Mouse (Mus musculus) 3T3-L1 (cell line): Measurements from ENCODE around the gene Aqp8.

Source experiments
- DNase-seq: peaks from one replicate; pipeline ENCODE4 v3.0.0-alpha.2; 2015; ENCODE audit warnings: low read depth, low spot score

The Aqp8 gene

DNA sequence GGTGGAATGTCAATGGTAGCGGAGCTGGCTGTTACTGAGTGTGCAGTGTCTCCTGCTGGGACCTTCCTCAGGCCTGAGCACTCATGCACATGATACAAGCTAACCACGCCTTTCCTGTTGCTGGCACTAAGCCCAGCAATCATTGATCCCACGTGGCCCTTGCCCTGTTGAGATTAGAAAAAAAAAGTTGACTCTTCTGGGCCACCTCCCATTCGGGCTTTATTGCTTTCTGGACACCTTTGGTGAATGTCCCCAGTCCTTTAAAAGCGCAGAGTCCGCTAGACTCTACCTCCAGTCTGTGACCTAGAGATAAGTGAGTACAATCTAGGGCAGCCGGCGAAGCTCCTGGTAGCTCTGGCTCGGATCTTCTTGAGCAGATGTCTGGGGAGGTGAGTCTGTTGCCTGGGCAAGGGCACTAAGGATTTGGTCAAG, at the start of gene Aqp8:
Gene Aqp8, plus strand, starts transcription at position 222 of the 432 bp plus-strand sequence.
- peak; percentile 39 for DNase-seq

DNA sequence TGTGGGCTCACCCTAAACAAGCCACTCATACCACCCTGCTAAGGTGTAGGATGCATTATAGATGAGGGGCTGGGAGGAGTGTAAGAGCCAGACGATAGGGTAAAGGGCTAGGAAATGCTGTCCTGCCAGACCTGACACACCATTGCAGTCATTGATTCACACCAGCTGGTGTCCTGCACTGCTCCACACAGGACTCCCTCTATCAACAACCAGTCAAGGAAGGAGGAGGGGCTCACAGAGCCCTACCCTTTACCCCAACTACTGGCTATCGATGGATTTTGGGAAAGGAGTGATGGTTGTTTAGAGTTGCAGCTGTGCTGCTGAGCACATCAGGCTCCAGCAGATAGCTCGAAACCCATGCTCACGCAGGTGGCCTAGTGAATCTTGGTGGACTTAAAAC, 45.3 kb upstream of the Aqp8 start:
- DNase-seq = no peak

DNA sequence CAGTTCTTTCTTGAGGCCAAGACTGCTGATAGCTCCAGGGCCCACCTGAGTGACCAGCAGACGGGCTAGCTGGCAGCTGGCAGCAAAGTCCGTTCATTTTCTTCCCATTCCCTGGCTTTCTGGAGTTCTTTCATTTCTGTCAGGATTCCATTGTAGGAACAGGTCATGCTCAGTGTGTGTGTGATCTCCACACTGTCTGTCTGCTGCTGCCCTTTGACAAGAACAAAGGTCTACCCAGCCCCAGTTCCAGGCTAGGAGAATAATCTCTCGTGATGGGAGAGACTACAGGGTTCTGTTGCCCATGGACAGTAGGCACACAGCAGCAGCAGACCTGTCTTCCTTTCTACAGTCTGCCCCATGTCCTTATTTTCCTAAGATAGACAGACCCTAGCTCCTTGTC, 44.4 kb upstream of the Aqp8 start:
- DNase-seq = no peak

DNA sequence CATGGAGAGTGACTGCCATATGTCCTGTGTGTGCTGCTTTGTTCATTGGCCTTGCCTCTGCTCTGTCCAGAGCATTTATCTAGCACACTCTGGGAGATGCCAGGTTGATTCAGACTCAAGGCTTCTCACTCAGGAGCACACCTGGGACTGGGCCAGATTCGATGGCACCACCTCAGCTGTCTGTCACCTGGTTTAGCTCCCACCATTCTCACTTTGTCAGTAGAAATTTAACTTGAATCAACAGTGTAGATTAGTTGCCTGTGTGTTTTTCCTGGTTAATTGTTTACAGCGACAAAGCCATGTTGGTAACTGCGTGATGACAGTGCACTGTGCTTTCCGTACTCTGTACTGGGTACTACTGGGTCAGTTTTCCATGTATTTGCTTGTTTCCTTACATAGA, 42.1 kb upstream of the Aqp8 start:
- no peak for DNase-seq

DNA sequence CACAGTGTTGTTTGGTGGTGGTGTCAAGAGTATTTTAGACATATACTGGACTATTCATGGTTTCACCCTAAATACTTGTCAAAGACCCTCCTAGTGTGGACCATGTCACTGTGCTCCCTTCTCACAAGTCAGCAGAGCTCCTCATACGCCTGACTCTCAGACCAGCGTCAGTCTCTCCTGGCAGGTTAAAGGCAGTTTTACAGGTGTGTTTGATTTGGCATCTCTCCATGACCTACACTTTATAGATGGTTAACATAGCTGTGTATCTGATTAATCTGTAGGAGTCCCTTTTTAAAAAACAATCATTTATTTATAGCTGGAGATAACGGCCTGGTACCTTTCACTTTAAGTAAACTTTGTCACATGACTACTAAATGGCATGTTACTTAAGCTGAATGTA, 40.1 kb upstream of the Aqp8 start:
- no peak for DNase-seq

DNA sequence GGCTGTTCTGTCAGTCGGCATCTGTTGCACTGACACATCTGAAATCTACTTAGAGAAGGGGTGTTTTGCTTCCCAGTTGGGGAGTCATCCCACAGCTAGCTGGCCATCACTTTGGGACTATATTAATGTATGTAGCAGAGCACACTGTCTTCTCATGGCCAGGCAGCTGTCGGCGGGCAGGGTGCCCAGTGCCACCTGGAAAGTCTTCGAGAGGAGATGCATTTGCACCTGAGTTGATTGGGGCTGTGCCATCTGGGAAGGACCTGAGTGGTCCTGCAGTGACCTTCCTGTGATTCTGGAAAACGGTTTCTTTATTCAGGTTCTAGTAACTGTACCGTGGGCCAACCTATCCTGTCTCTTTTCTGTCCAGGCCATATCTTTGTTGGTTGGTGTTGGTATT, 37.8 kb upstream of the Aqp8 start:
- no peak for DNase-seq

DNA sequence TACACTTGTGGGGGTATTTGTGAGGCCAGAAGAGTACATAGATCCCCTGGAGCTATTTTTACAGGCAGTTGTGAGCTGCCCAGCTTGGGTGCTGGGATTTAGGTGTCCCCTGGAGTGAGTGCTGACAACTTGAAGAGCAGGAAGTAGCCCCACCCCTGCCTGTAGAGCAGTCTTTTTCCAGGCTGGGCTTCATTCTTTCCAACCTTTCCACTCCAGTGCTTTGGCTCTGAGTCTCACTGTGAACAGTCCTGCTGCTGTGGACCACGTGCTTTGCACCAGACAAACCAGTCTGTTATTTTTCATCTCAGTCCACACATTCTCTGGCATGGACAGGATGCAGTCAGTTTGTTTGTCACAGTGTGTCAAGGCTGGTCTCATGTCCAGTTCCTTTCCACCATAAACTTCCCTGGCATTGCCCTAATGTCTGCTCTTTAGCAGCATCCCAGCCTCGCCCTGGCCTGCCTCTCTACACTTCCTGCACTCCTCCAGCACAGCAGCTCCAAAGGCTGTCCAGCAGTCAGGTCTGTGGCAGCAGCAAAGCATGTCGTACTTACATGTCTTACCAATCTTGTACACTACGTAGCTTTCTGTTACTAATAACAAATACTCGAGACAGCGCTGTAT, 36.8 kb upstream of the Aqp8 start:
- no peak for DNase-seq

DNA sequence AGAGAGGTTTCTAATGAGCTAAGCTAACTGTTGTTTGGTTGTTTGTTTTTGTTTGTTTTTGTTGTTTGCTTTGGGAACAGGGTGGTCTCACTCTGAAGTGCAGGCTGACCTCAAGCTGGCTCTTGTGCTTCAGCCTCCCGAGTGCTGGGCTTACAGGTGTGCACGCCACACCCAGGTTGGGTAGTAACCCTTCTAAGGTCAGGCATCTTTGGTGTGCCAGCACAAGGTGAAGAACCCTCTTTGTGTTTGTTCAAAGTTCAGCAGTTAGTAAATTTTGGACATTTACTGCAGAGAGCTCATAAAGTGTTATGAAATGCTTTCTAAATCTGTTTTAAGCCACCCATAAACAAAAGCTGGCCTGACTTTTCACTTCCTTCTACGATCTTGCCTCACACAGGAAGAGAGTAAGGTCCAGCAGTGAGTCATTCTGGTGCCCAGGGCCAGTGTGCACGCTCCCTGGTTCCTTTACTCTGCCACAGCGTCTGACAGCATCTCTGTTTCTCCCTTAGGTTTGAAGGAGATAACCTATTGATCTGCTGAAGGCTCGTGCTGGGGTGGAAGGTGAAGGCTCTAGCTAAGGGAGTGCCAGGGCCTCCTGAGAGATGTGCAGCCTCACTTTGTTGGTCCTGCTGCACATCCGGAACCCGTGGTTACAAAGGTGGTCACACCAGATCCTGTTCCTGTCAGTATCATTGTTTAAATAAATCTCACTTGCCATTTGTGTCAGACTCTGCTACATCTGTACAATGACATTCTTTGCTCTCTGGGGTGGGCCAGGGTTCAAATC, 32.3 kb upstream of the Aqp8 start:
- DNase-seq = peak; percentile 74

DNA sequence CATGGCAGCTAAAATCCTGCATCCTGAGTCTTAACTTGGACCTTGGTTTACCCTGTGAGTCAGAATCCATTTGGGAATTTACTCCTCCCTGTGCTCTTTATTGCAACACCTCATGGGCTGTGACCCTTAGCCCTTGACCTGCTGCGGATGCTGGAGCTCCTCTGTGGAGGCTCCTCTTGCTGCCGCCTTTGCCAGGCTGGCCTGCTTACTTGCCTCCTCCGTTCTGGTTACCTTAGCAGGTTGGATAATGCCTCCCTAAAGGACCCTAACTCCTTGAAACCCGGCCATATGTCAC, 31.7 kb upstream of the Aqp8 start:
- peak; percentile 62 for DNase-seq

DNA sequence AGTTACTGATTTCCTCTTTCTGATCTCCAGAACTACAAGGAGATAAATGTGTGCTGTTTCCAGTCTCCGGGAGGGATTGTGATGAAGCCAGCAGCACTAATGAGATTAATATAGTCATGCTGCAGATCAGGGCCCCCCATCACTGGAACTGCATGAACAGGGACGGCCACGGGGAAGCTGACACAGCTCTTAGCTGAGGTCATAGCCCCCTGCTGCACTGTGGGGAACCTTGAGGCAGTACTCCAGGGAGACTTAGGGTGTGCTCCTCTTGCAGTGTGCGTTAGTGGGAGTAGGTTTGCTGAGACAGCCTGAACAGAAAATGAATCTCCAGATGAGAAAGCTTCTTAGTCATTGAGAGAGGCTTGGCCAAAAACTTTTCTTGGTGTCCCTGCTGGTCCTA, 30.9 kb upstream of the Aqp8 start:
- no peak for DNase-seq

DNA sequence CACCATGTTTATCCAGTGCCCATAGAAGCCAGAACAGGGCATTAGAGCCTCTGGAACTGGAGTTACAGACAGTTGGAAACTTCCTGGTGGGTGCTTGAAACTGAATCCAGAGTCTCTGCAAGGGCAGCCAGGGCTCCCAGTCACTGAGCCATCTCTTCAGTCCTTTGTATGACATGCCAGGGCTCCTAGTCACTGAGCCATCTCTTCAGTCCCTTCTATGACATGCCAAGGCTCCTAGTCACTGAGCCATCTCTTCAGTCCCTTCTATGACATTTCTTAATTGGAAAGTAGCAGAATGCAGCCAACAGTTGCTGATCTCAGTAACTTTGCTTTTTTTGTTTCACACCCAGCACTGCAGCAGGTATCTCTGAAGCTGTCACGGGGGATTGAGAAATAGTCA, 20.0 kb upstream of the Aqp8 start:
- no peak for DNase-seq

DNA sequence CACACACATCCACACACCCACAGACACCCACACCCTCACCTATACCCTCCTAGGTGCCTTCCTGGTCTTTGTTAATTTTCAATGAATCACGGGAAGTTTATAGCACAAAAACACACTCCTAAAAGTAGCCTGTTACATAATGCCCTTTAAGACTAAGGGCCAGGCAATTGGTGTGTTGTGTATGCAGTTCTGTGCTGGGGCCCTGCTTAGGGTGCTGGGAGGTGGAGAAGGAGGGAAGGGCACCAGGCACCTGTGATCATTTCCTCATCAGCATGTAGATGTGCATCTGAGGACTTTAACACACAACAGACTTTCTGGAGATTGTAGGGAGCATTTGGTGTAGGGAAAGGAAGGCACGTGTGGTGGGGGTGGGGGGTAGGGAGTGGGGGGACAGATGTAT, 13.3 kb upstream of the Aqp8 start:
- DNase-seq = no peak

DNA sequence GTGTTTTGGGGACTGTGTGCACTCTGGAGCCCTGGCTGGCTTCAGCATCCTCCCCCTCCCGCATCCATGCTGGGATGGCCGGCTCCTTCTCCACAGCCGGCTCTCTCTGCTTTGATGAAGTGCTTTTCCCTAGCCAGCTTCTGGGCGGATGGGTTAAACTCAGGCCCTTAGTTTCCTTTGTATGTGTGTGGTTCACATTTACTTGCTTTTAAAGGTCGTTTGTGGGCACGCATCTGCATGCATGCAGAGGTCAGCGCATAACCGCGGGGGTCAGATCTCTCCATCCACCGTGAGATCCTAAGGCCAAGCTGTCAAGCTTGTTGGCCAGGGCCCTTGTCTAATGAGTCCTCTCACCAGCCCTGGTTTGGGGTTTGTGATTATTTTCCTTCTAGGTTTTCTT, 12.4 kb upstream of the Aqp8 start:
- no peak for DNase-seq

DNA sequence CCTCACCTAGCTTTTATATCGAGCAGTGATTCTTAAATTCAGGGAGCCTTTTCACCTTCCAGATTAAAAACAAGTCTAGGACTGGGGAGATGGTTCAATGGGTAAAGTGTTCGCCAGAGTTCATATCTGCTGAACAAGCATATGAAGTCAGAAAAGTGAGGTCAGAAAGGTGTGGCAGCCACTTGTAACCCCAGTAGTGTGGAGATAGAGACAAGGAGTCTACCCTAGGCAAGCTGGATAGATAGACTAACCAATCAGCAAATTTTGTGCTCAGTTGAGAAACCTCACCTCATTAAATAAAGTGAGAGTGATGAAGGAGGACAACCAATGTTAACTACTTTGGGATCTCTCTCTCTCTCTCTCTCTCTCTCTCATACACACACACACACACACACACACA, 11.6 kb upstream of the Aqp8 start:
- DNase-seq = no peak

DNA sequence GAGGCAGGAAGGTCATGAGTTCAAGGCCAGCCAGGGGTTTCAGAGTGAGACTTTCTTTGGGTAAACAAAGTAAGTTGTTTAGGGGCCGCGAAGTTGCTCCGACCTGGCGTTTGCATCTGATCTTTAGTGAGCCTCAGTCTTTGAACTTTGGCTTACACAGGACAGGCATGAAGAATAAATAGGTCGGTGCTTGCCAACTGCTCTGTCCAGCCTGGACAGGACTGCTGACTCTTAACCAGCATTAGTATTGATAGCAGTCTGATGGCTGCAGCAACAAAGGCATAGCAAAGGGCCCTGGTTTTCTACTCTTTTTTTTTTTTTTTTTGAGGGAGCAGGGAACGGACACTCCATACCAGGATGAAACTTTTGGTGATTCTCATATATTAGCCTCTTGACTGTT, 9.5 kb upstream of the Aqp8 start:
- DNase-seq = no peak

DNA sequence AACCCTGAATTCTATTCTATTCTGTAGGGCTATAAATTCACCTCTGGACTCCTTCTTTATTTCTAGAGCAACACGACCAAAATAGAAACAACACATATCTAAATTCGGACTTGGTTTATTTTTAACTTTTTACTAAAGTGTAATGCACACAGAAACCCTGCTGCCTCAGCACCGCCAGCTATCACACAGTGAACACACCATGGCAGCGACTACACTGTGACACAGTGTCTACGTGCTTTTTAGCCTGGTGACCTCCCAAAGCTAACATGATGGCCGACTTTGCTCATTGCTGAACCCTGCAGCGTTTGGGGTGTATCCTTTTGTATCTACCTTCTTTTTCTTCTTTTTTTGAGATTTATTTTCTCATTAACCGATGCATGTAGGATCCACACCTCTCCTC, 9.0 kb upstream of the Aqp8 start:
- no peak for DNase-seq

DNA sequence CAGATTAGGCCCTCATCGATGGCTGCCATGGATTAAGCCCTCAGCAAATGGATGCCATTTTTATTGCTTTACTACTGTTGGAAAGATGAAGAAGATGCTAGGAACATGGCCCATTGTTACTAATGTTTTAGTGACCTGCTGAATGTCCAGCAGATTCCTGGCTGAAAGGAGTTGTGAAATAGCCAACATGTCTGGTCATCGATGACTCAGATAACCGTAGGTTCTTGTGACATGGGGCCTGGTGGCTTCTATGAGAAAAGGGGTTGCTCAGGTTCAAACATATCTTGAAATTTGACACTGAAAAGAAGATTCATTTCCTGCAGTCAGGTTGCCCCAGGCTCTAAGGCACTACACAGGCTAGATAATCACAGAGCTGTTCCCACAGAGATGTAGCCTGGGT, 7.0 kb upstream of the Aqp8 start:
- peak; percentile 76 for DNase-seq

DNA sequence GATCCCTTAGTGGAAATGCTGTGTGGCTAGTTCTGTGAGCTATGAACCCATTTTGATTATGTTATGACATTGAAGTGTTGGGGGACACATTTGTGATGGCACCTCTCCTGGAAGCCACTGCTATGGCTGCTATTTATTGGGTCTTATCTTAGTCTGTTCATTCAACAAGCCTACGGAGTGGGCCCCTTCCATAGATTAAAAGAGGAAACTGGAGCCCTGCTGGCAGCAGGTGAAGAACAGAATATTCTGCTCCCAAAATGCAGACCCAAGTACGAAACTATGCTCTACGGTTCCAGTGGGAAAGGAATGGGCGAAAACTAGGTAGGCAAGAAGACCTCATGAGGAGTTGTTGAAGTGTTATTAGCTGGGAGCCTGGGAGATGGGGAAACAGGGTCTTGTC, 3.8 kb upstream of the Aqp8 start:
- no peak for DNase-seq

DNA sequence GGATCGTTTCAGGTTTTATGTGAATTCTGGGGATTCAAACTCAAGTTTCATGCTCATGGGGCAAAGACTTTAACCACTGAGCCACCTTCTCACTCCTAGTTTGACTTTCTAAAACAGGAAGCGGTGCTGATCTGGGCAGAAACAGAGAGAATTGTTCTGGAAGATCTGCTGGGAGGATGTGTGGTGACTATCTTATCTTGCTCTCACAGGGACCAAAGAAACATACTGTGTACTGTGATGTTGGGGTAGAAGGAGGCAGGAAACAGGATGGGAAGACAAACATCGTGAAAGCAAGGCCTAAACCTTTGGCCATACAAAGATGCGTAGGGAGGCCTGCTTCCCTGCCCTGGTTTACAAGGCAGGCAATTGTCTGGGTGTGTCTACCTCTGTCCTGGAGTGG, 2.8 kb upstream of the Aqp8 start:
- DNase-seq = no peak

DNA sequence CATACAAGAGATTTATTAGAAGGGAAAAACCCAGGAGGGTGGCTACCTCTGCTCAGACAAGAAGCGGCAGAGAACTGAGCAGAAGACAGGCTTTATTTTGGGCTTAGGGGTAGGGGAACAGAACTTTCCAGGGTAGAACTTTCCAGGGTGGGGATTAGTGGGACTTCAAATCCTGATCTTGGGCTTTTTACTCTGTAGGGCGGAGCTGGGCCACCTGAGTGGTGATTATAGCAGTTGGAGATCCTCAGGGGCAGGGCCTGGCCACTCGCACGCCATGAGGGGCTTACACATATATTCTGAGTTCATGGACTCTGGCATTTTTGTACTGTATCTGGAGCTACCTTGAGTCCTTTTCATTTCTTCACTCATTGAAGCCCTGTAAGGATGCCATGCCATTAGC, 775 bp upstream of the Aqp8 start:
- no peak for DNase-seq

DNA sequence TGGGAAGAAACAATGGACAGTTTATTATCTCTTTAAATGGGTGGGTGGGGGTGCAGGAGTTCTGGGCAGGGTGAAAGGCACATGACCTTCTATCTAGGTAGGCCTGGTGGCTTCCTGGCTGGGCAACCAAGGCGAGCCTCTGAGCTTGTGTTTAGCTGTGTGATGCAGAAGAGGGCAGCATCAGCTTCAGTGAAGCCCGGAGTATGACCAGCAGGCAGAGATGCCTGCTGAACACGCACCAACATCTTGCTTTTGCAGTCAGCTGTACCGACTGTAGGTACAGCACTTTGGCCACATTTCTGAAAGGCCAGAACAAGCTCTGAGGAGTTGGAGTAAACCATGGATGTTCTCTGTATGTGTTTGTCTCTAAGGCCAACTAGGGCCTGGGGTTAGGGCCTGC, 1.5 kb downstream of the Aqp8 start:
- no peak for DNase-seq

DNA sequence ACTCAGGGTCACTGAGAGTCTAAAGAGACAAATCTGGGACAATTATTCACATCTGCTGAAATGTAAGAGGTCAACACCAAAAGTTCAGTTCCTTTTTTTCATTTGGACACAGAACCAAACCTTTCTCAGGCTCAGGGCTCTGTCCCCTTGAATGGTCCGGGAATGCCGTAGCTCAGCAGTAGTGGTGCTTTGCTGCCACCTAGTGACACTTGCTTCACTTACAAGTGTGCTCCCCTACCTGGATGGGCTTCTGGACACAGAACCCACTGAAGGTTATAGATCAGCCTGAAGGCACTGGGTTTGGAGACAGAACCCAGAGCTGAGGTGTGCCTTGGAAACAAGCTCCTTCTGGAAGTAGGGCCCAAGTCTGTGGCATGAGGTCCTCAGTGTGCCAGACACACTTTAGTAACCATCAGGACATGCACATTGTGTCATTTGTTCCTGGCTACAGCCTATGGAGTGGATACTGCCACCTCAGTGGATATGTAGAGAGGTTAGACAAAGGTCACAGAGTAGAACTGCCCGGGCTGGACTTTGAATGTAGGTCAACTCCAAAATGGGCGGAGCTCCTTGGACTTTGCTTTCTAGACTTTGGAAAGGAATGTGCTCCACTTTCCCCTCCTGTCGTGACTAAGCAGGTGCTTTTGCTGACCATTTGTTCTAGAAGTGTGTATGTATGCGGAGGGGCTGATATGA, 3.7 kb downstream of the Aqp8 start:
- peak; percentile 85 for DNase-seq

DNA sequence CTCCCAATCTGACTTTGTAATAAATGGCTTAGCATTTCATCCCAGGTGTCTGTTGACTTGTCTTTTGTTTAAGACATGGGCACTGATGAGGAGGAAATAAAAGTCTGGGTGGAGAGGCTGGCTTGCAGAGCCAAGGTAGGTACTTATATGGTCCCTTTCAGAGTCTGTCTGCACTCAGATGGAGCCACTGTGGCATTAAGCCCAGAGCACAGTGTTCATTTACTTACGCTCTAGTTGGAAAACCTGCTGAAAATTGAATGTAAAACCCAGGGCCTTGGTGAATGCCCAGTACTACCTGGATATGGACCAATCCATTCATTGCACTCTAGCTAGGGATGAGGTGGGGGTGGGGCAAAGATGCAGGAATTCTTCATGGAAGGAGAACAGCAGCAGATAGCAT, 5.9 kb downstream of the Aqp8 start:
- DNase-seq = no peak
